Comparison of ENCODE assay signal across 11 mouse cellular contexts in genomic region chr14:47562530-47562929, GRCm38 (mm10).
"Had no signal": no experiment of that assay in that cellular context is flagged by ENCODE, and none has a peak within 500 bp of the region (broad histone marks: within the 10 kb centered on the region; RNA-seq: fewer than 3 reads in every experiment).

No protein-coding gene starts in this region.

- ATAC-seq: intestine, embryonic 16.5 days had no signal

- DNase-seq: kidney, postnatal 10 days; left cerebral cortex, postnatal 4 days; midbrain, embryonic 14.5 days; thymus, adult 18-20 months; thymus, postnatal 14 days had no signal

- H3K36me3 ChIP-seq: neural tube, embryonic 12.5 days had no signal

- H3K4me2 ChIP-seq: limb, embryonic 13.5 days; lung, embryonic 15.5 days; neural tube, embryonic 12.5 days had no signal

- H3K9ac ChIP-seq: limb, embryonic 13.5 days; liver, embryonic 14.5 days; lung, embryonic 15.5 days; neural tube, embryonic 12.5 days had no signal

- H3K27ac ChIP-seq: limb, embryonic 13.5 days; liver, embryonic 14.5 days; lung, embryonic 15.5 days; midbrain, embryonic 10.5 days; neural tube, embryonic 12.5 days had no signal

- H3K4me3 ChIP-seq: limb, embryonic 13.5 days; lung, embryonic 15.5 days; midbrain, embryonic 10.5 days; neural tube, embryonic 12.5 days had no signal

- H3K9me3 ChIP-seq: limb, embryonic 13.5 days; lung, embryonic 15.5 days; midbrain, embryonic 10.5 days; neural tube, embryonic 12.5 days had no signal

- H3K27me3 ChIP-seq: limb, embryonic 13.5 days; lung, embryonic 15.5 days; neural tube, embryonic 12.5 days had no signal
